ENCODE assay signal across 28 mouse cellular contexts in genomic region chr5:123959018-123959417, GRCm38 (mm10). TPM values are rescaled to one million over a fixed set of nuclear protein-coding genes. Genes with fewer than 3 reads are reported as not detected.
"Had no signal": no experiment of that assay in that cellular context is flagged by ENCODE, and none has a peak within 500 bp of the region (broad histone marks: within the 10 kb centered on the region; RNA-seq: fewer than 3 reads in every experiment).

No protein-coding gene starts in this region.

- H3K27me3 ChIP-seq: embryonic facial prominence, embryonic 12.5 days; embryonic facial prominence, embryonic 13.5 days; embryonic facial prominence, embryonic 15.5 days; forebrain, embryonic 12.5 days; forebrain, embryonic 13.5 days; forebrain, embryonic 15.5 days had no signal

- H3K27ac ChIP-seq: embryonic facial prominence, embryonic 10.5 days; embryonic facial prominence, embryonic 12.5 days; embryonic facial prominence, embryonic 13.5 days; embryonic facial prominence, embryonic 15.5 days; forebrain, embryonic 10.5 days; forebrain, embryonic 12.5 days; forebrain, embryonic 13.5 days; forebrain, embryonic 15.5 days; gastrocnemius, adult 2 months; heart, adult 2 months had no signal

- H3K9me3 ChIP-seq: embryonic facial prominence, embryonic 10.5 days; embryonic facial prominence, embryonic 12.5 days; embryonic facial prominence, embryonic 13.5 days; embryonic facial prominence, embryonic 15.5 days; forebrain, embryonic 10.5 days; forebrain, embryonic 12.5 days; forebrain, embryonic 13.5 days; forebrain, embryonic 15.5 days had no signal

- H3K4me3 ChIP-seq: embryonic facial prominence, embryonic 10.5 days; embryonic facial prominence, embryonic 12.5 days; embryonic facial prominence, embryonic 13.5 days; embryonic facial prominence, embryonic 15.5 days; erythroblast, embryonic 14.5 days; forebrain, embryonic 10.5 days; forebrain, embryonic 12.5 days; forebrain, embryonic 13.5 days; forebrain, embryonic 15.5 days; gastrocnemius, adult 2 months; heart, adult 2 months had no signal

- H3K4me1 ChIP-seq: embryonic facial prominence, embryonic 15.5 days; forebrain, embryonic 12.5 days; forebrain, embryonic 13.5 days; forebrain, embryonic 15.5 days had no signal

- ATAC-seq: forebrain, embryonic 13.5 days; forebrain, embryonic 14.5 days; forebrain, embryonic 15.5 days; forebrain, embryonic 16.5 days; forebrain, postnatal 0 days had no signal

- H3K36me3 ChIP-seq: embryonic facial prominence, embryonic 10.5 days; embryonic facial prominence, embryonic 12.5 days; embryonic facial prominence, embryonic 13.5 days; embryonic facial prominence, embryonic 15.5 days; forebrain, embryonic 10.5 days; forebrain, embryonic 12.5 days; forebrain, embryonic 15.5 days had no signal

- DNase-seq: cerebellum, adult 8-10 months; cerebellum, adult 9-10 months; cerebellum, adult 9-11 months; cerebellum, postnatal 10 days; cerebellum, postnatal 14 days; cerebellum, postnatal 25 days; cerebellum, postnatal 36 days; embryo, embryonic 11 days; forebrain, postnatal 0 days; gastrocnemius, adult 2 months; gastrocnemius, postnatal 10 days; gastrocnemius, postnatal 14 days; gastrocnemius, postnatal 25 days; gastrocnemius, postnatal 36 days; heart, adult 18-20 months; heart, adult 2 months had no signal

- H3K9ac ChIP-seq: embryonic facial prominence, embryonic 12.5 days; embryonic facial prominence, embryonic 13.5 days; embryonic facial prominence, embryonic 15.5 days; forebrain, embryonic 12.5 days; forebrain, embryonic 13.5 days; forebrain, embryonic 15.5 days; forebrain, postnatal 0 days had no signal

- H3K4me2 ChIP-seq: embryonic facial prominence, embryonic 12.5 days; embryonic facial prominence, embryonic 13.5 days; embryonic facial prominence, embryonic 15.5 days; forebrain, embryonic 12.5 days; forebrain, embryonic 13.5 days; forebrain, embryonic 15.5 days had no signal

RNA-seq across cellular contexts. Expression of gene Gm43518, which starts 31.8 kb away (rescaled TPM):
- polyA plus RNA-seq: embryonic facial prominence, embryonic 11.5 days; erythroblast, embryonic 14.5 days; heart, adult 2 months had no signal
